Mouse (Mus musculus) neural tube, embryonic 10.5 days (tissue): Measurements from ENCODE around the gene Raly.

Experiments used
- DNase-seq: peaks from one replicate; pipeline ENCODE4 v3.0.0-alpha.2; 2017; ENCODE audit warnings: low spot score; ENCODE audit errors: extremely low spot score

The Raly gene

DNA sequence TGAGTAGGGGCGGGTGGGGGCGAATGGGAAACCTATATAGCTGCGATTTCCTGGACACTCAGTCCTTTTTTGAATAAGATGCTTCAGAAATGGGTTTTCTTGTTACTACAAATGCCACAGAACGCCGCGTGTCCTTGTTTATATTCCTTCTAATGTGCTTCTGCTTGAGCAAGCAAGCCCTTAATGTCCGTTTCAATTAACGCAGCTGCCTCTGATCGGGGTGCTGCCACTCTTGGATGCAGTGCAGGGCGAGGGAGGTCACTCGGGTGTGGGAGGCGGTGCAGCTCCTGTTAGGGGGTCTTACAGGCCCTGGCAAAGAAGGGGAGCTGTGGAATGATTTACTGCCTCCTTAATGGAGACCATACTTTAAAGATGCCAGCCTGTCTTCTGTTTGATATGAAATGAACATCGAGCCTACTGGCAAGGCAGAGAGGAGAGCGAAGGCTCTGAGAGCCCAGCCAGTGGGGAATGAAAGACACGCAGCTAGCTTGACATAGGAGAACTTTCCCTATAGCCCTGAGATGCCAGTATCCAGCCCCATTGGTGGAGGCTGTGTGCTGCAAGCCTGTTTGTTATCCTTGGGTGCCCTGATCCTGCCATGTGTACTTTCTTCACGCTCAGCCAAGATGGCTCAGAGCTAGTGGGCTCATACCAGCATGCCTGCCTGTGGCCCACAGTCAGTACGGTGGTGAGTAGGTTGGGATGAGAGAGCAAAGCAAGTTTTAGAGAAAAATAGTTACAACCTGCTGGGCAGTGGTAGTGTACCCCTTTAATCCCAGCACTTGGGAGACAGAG lies 7.8 kb upstream of the Raly start:
- DNase-seq: no peak

GRCm38 (mm10) chr2:154785284-154785683 lies 5.6 kb upstream of the Raly start:
- no peak for DNase-seq

- DNase-seq: no peak
Observed at GRCm38 (mm10) chr2:154786187-154786586, 4.7 kb upstream of the Raly start.

DNA sequence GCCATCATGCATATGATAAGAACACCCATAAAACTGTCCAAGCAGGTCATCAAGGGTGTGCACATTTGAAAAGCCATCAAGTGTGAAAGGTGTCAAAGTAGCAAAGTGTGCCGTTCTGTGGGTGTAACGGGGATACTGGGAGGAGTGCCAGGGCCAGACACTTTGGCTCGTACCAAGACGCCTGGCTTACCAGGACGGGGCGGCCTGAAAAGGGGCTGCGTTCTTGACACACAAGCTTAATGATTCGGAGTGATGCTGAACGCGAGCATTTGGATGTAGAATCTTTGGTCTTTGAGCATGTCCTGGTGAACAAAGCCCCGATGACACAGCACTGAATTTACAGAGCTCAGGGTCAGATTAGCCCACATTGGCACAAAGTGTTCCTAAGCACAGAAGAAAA lies 4.1 kb upstream of the Raly start:
- no peak for DNase-seq

- no peak for DNase-seq
Observed at GRCm38 (mm10) chr2:154789381-154789780, 1.5 kb upstream of the Raly start.

DNA sequence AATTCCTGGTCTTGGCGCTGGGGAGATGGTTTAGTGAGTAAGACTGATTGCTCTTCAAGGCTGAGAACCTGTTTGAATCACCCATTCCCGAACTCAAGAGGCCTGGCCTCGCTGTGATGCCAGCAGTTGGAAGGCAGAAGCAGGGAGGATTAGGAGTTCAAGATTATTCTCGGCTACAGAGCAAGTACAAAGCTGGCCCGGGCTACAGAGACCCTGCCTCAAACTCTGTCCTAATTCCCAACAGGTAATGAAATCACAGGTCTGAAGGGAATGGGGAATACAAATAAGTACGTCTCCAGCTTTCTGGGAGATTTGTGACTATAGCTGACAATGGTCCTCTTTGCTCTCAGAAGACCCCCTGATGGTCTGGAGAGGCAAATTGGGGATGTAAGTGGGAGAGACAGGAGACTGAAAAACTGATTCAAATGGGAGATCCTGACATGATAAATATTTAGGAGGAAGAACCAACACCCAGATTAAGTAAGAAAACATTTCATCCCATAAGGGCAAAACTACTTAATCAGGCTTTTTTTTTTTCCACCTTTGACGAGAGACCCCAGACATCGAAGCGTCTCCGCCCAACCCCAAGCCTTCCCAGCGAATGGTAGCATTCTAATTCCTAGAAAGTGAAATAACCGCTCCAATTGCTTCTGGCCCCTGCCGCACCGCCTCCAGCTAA lies 780 bp upstream of the Raly start:
- no peak for DNase-seq

GRCm38 (mm10) chr2:154791661-154792642 lies 1.1 kb downstream of the Raly start:
- DNase-seq: peak; percentile 75

DNA sequence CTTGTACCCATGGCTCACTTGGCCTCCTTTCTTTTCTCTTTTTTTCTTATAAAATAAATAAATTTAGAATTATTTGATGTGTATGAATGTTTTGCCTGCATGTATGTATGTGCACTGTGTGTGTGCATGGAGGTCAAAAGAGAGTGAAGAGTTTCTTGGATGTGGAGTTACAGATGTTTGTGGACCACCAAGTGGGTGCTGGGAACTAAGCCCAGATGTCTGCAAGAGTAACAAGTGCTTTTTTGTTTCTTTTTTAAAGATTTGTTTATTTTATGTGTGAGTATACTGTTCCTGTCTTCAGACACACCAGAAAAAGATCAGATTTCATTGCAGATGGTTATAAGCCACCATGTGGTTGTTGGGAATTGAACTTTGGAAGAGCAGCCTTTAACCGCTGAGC lies 12.5 kb downstream of the Raly start:
- DNase-seq: no peak

- DNase-seq: no peak
Observed at GRCm38 (mm10) chr2:154803845-154804244, 12.9 kb downstream of the Raly start.

GRCm38 (mm10) chr2:154807689-154808088 lies 16.8 kb downstream of the Raly start:
- DNase-seq: no peak

DNA sequence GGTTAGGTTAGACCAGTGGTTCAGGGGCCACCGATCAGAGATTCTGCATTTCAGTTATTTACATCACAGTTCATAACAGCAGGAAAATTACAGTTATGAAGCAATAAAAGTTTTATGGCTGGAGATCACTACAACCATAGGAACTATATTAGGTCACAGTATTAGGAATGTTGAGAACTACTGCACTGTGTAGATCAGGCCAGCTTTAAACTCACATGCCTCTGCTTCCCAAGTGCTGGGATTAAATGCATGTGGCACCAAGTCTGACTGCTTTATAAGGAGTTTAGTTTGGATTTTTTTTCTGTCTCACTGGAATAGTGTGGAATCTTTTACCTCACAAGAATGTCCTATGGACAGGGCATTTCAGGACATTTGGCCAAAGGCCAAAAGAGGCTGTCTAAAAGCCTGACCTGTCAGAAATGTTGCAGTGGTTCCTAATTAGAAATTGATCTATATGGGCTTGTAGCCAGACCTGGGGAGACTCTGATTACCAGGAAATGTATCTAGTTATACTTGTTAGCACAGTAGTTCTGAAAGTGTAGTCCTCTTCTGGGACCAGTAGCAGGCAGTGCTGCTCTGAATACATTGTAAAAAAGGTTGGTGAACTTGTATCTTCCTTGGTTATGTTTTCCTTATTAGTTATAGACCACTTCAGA lies 18.3 kb downstream of the Raly start:
- DNase-seq: no peak

- no peak for DNase-seq
Observed at GRCm38 (mm10) chr2:154810821-154811220, 19.9 kb downstream of the Raly start.

DNA sequence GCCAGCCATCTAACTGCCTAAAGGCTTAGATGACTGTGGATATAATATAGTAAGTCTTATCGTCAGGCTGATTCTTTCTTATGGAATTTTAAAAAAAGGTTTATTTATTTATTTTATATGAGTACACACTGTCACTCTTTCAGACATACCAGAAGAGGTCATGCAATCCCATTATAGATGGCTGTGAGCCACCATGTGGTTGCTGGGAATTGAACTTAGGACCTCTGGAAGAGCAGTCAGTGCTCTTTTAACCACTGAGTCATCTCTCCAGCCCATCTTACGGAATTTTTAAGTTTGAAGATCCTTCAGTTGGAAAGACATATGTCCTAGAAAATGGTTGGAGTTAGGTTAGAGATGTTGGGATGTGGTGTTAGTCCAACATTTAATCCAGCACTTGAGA lies 22.5 kb downstream of the Raly start:
- no peak for DNase-seq

DNA sequence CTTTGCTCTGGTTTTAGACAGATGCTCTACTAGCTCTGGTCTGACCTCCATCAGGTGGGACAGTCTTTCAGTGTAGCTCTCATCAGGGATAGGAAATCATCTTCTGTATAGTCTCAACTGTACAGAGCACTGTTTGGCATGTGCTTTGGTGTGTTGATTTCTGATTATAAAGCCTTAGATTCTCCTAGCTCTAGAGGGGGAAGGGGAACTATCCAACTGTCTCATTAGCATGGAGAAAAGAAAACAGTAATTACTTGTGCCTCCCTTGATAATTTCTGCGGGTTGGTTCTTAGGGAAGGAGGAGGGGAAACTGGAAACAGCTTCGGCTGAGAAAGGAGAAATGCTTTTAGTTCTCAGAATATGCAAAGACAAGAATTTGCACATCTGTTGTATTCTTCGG lies 26.2 kb downstream of the Raly start:
- DNase-seq: no peak

DNA sequence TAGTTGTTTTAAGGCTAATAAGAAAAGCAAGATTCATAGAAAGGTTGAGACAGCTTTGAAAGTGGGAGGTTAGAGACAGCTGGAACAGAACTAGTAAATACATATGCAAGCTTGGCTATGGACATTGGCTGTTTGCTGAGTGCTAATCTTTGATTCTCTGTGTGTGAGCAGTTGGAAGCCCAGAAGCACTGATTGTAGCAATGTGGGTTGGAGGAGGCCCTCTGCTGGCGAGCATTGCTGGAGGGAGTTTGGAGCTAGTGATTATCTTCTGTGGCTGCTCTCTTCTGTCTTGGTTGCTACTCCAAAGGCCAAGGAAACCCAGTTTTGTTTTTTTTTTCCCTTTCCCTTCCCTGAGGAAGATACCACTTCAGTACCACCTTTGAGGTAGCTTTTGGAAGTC lies 26.9 kb downstream of the Raly start:
- no peak for DNase-seq

DNA sequence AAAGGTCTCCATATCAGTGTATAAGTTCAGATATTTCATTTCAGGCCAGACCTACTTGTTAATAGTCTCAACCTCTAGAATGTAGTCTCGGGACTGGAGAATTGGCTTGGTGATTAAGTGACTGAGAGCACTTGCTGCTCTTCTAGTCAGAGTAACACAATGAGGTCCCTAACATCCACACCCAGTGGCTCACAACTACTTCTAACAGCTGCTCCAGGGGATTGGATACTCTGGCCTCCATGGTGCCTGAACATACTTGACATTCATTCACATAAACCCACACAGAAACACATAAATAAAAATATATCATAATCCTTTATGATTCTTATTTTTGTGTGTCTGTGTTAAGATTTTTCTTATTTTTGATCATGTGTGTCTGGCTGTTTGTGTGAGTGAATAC lies 27.7 kb downstream of the Raly start:
- no peak for DNase-seq

DNA sequence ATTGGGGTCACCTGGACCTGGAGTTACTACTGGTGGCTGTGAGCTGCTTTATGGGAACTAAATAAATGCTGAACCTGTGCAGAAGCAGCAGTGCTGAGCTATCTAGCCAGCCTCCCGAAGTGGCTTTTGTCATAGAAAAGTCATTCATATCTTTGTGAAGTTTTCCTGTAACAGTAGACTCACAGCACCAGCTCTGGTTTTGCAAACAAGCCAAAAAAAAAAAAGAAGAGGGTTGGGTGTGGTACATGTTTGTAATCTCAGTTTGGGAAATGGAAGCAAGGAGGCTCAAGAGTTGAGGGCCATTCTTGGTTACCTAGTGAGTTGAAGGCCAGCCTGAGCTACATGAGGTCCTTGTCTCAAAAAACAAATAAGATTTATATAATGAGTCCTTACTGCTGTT lies 29.4 kb downstream of the Raly start:
- DNase-seq: no peak

DNA sequence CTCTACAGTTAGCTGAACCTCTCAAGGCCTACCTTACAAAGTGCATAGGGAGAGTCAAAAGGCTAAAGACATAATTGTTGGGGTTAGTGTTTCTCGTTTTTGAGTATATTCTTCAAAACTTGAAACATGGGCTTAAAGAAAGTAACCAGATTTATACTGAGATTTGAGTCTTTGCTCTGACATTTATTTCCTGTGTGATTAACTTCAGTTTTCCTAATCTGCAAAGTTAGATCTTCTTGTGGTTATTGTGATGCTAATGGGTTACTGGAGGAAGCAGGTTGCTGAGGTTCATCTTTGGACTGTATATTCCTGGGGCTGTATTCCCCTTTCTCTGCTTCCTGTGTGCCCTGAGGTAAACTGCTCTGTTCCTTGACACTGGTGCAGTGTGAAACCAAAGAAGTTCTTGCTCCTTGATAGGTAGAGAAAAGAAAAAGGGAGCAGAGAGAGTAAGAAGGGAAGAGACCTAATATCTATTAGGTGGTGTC lies 35.2 kb downstream of the Raly start:
- DNase-seq: no peak

DNA sequence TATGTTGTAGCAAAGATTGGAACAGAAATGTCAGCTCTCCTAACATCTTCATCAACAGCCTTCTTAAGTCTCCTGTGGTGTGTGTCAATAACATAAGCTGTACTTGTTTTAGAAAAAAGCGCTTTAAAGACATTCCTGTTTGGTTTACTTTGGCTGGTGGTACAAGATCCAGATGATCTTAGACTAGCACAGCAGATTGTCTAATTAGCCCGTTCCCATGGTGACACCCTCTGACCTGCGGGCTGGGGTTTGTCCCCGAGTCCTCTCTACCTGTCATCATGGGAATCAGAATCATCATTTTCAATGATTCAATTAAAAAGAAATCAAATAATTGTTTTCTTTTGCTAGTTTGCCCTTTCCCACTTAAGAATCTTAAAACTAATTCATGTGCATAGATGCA lies 36.6 kb downstream of the Raly start:
- no peak for DNase-seq

GRCm38 (mm10) chr2:154832471-154832870 lies 41.6 kb downstream of the Raly start:
- no peak for DNase-seq
